Mouse (Mus musculus) heart, postnatal 0 days (tissue): ENCODE data around the gene Nckap5.

Experiments used
- CTCF ChIP-seq: IDR thresholded peaks from 2 replicates; pipeline ENCODE4 v1.5.1; 2016; ENCODE audit warnings: antibody characterized with exemption, control low read depth, low read depth
- EP300 ChIP-seq: IDR thresholded peaks from 2 replicates; pipeline ENCODE4 v1.6.1; 2016; ENCODE audit warnings: antibody characterized with exemption, low read depth

GRCm38 (mm10) chr1:126105673-126106256 is 724.8 kb downstream of the Nckap5 start:
- TF ChIP-seq CTCF, result no peak
- no peak for TF ChIP-seq EP300
